Mouse (Mus musculus) common myeloid progenitor, adult 5-6 weeks (primary cell): ENCODE measurements around the gene Golga7b. TPM values are rescaled to one million over a fixed set of nuclear protein-coding genes. Genes with fewer than 3 reads are reported as not detected.
A peak's percentile ranks its signal among the peaks of the same experiment; 100 is the strongest.

Experiments used
- ATAC-seq: replicated peaks from 2 replicates; pipeline ENCODE4 v1.8.0; 2016; ENCODE audit warnings: low read depth, mild to moderate bottlenecking, moderate TSS enrichment, inconsistent platforms; ENCODE audit not compliant: poor library complexity, severe bottlenecking
- total RNA-seq: library from RNA; stranded (forward); fragments of 200-1000, 187-1606 nt; gene quantifications from 2 replicates; pipeline ENCODE4 v1.2.3, GENCODE M21; 2017

Golga7b gene
- total RNA-seq, 1 experiment from 2014 or later: not detected

GRCm38 (mm10) chr19:42290954-42291661, 43.7 kb downstream of the Golga7b start:
- no peak for ATAC-seq

- no peak for ATAC-seq
Measured at GRCm38 (mm10) chr19:42292106-42292505, 44.7 kb downstream of the Golga7b start.

GRCm38 (mm10) chr19:42293216-42293615, 45.8 kb downstream of the Golga7b start:
- ATAC-seq: no peak

GRCm38 (mm10) chr19:42303210-42303813, 55.9 kb downstream of the Golga7b start:
- ATAC-seq: no peak

GRCm38 (mm10) chr19:42304506-42304905, 57.1 kb downstream of the Golga7b start:
- ATAC-seq: no peak

GRCm38 (mm10) chr19:42305746-42306145, 58.4 kb downstream of the Golga7b start:
- peak; percentile 47 for ATAC-seq

- peak; percentile 74 for ATAC-seq
Measured at GRCm38 (mm10) chr19:42306202-42306601, 58.8 kb downstream of the Golga7b start.

- ATAC-seq: no peak
Measured at GRCm38 (mm10) chr19:42307019-42307418, 59.6 kb downstream of the Golga7b start.

- 0 out of 2 replicates have a peak, but pooled peaks have one; percentile 13 for ATAC-seq
Measured at GRCm38 (mm10) chr19:42308931-42309330, 61.6 kb downstream of the Golga7b start.

- ATAC-seq: peak; percentile 16; the same call in 1 of the 2 replicates
Measured at GRCm38 (mm10) chr19:42311332-42311731, 64.0 kb downstream of the Golga7b start.

- no peak for ATAC-seq
Measured at GRCm38 (mm10) chr19:42312191-42312590, 64.8 kb downstream of the Golga7b start.

- ATAC-seq: no peak
Measured at GRCm38 (mm10) chr19:42315070-42315679, 67.8 kb downstream of the Golga7b start.

- ATAC-seq: peak; percentile 80
Measured at GRCm38 (mm10) chr19:42315914-42316313, 68.5 kb downstream of the Golga7b start.

- no peak for ATAC-seq
Measured at GRCm38 (mm10) chr19:42316525-42316924, 69.2 kb downstream of the Golga7b start.

- ATAC-seq: no peak
Measured at GRCm38 (mm10) chr19:42316998-42317397, 69.6 kb downstream of the Golga7b start.

GRCm38 (mm10) chr19:42317648-42318425, 70.5 kb downstream of the Golga7b start:
- ATAC-seq: no peak

Other genes starting within 250 kb of the Golga7b start
- not detected in 2 replicates for gene Ankrd2, start 211.6 kb upstream of the Golga7b start, total RNA-seq
- not detected in 2 replicates for gene Hoga1, start 202.0 kb upstream of the Golga7b start, total RNA-seq
- gene 4933411K16Rik, start 195.3 kb upstream of the Golga7b start, total RNA-seq: not detected in 2 replicates
- gene Morn4, start 161.2 kb upstream of the Golga7b start, total RNA-seq: 1.4 and 1.7 TPM in 2 replicates
- 7.8 and 12.5 TPM in 2 replicates for gene Pi4k2a, start 157.1 kb upstream of the Golga7b start, total RNA-seq
- gene Avpi1, start 118.5 kb upstream of the Golga7b start, total RNA-seq: 3.1 and 5.1 TPM in 2 replicates
- 10.7 and 12.0 TPM in 2 replicates for gene Marveld1, start 100.2 kb upstream of the Golga7b start, total RNA-seq
- 15.5 and 17.5 TPM in 2 replicates for gene Zfyve27, start 83.6 kb upstream of the Golga7b start, total RNA-seq
- not detected in 2 replicates for gene Sfrp5, start 45.3 kb upstream of the Golga7b start, total RNA-seq
- gene Crtac1, start 184.2 kb downstream of the Golga7b start, total RNA-seq: not detected in 2 replicates